Mouse (Mus musculus) stomach, embryonic 16.5 days (tissue): ENCODE results near the gene Myo18b. TPM values are rescaled to one million over a fixed set of nuclear protein-coding genes. Genes with fewer than 3 reads are reported as not detected.

Experiments
- ATAC-seq: fragments of 200-750 bp; cut with Nextera tagmentation; 2 replicates; pipeline ENCODE4 v1.8.0; 2017; ENCODE audit warnings: moderate number of reproducible peaks, moderate TSS enrichment; ENCODE audit not compliant: insufficient read depth, low FRiP score
- H3K27ac ChIP-seq: fragments of 300-500 bp; sonication (generic); 2 replicates; pipeline ENCODE4 v1.5.1; 2014; ENCODE audit warnings: low read length
- H3K27me3 ChIP-seq: fragments of 300-500 bp; sonication (generic); 2 replicates; pipeline ENCODE4 v1.6.1; 2014; ENCODE audit warnings: low read length, control low read depth, mixed read lengths; ENCODE audit not compliant: control insufficient read depth, insufficient read depth
- H3K36me3 ChIP-seq: fragments of 300-500 bp; sonication (generic); 2 replicates; pipeline ENCODE4 v1.6.1; 2014; ENCODE audit warnings: low read length; ENCODE audit not compliant: control insufficient read depth, insufficient read depth
- H3K4me1 ChIP-seq: fragments of 300-500 bp; sonication (generic); 2 replicates; pipeline ENCODE4 v1.6.1; 2014; ENCODE audit warnings: low read length, control low read depth, mixed read lengths; ENCODE audit not compliant: control insufficient read depth, insufficient read depth
- H3K4me2 ChIP-seq: fragments of 300-500 bp; sonication (generic); 2 replicates; pipeline ENCODE4 v1.6.1; 2014; ENCODE audit warnings: low read depth, low read length, mixed read lengths
- H3K4me3 ChIP-seq: fragments of 300-500 bp; sonication (generic); replicated peaks from 2 replicates; pipeline ENCODE4 v1.5.1; 2014; ENCODE audit warnings: mild to moderate bottlenecking, low read length
- H3K9ac ChIP-seq: fragments of 300-500 bp; sonication (generic); 2 replicates; pipeline ENCODE4 v1.6.1; 2014; ENCODE audit warnings: low read length
- H3K9me3 ChIP-seq: fragments of 300-500 bp; sonication (generic); replicated peaks from 2 replicates; pipeline ENCODE4 v1.6.1; 2016; ENCODE audit warnings: low read length, control low read depth; ENCODE audit not compliant: control insufficient read depth
- WGBS: fragments of 180-500 bp; shearing (Covaris S2); extraction: QIAGEN DNeasy Blood & Tissue Kit; methylation state at CpG from one replicate; pipeline ENCODE4 v1.1.7; 2014; 5-methylcytosine and 5-hydroxymethylcytosine counted together
- polyA plus RNA-seq: library from polyadenylated mRNA; unstranded; fragments of >200 nt; fragmentation: Nextera tagmentation; extraction: Ambion mirVana; gene quantifications from 2 replicates; pipeline ENCODE4 v1.2.1, GENCODE M21; 2015

Gene Myo18b
- polyA plus RNA-seq, 1 experiment from 2014 or later, result 2.1 TPM

- Histone ChIP-seq H3K9me3 (no peaks in the 10 kb centered on the region), H3K36me3 (no peaks in the 10 kb centered on the region), H3K27me3 (no peaks in the 10 kb centered on the region), H3K27ac (no peak overlapping the region), H3K4me1 (no peaks in the 10 kb centered on the region), H3K4me3 (no peak overlapping the region), H3K4me2 (no peak overlapping the region), H3K9ac (no peak overlapping the region)
- 77% methylated on average over 18 of the region's 18 CpGs for WGBS
- no peak for ATAC-seq
These were observed 202.8 kb downstream of the Myo18b start for GRCm38 (mm10) chr5:112693286-112693849.

- no peaks in the 10 kb centered on the region for H3K9me3 ChIP-seq
- 70% methylated on average over 4 of the region's 4 CpGs for WGBS
These were observed 208.9 kb downstream of the Myo18b start for GRCm38 (mm10) chr5:112687100-112687818.

GRCm38 (mm10) chr5:112686309-112687099 lies 209.7 kb downstream of the Myo18b start:
- Histone ChIP-seq H3K4me1 (no peaks in the 10 kb centered on the region), H3K9ac (no peak overlapping the region), H3K9me3 (no peaks in the 10 kb centered on the region), H3K4me2 (no peak overlapping the region), H3K27ac (no peak overlapping the region), H3K4me3 (no peak overlapping the region), H3K27me3 (no peaks in the 10 kb centered on the region), H3K36me3 (no peaks in the 10 kb centered on the region)
- 82% methylated on average over 14 of the region's 14 CpGs for WGBS
- no peak for ATAC-seq

More at GRCm38 (mm10) chr5:112687100-112687818, 208.9 kb downstream of the Myo18b start:
- no peaks in the 10 kb centered on the region for H3K36me3 ChIP-seq
- H3K27me3 ChIP-seq, result no peaks in the 10 kb centered on the region
- no peaks in the 10 kb centered on the region for H3K4me1 ChIP-seq
- no peak overlapping the region for H3K4me3 ChIP-seq
- H3K4me2 ChIP-seq, result no peak overlapping the region
- no peak overlapping the region for H3K27ac ChIP-seq
- no peak for ATAC-seq
- H3K9ac ChIP-seq, result no peak overlapping the region

- H3K9ac ChIP-seq, result no peak overlapping the region
- H3K27ac ChIP-seq, result no peak overlapping the region
- H3K27me3 ChIP-seq, result no peaks in the 10 kb centered on the region
- no peaks in the 10 kb centered on the region for H3K9me3 ChIP-seq
- H3K4me1 ChIP-seq, result no peaks in the 10 kb centered on the region
- H3K36me3 ChIP-seq, result no peaks in the 10 kb centered on the region
- no peak for ATAC-seq
- no peak overlapping the region for H3K4me2 ChIP-seq
- H3K4me3 ChIP-seq, result no peak overlapping the region
- WGBS, result 81% methylated on average over 2 of the region's 2 CpGs
These were observed 216.9 kb downstream of the Myo18b start for GRCm38 (mm10) chr5:112679251-112679650.

GRCm38 (mm10) chr5:112678153-112678552 lies 218.0 kb downstream of the Myo18b start:
- Histone ChIP-seq H3K27me3 (no peaks in the 10 kb centered on the region), H3K9me3 (no peaks in the 10 kb centered on the region), H3K4me2 (no peak overlapping the region), H3K27ac (no peak overlapping the region), H3K36me3 (no peaks in the 10 kb centered on the region), H3K4me1 (no peaks in the 10 kb centered on the region), H3K4me3 (no peak overlapping the region), H3K9ac (no peak overlapping the region)
- ATAC-seq, result no peak
- 59% methylated on average over 4 of the region's 4 CpGs for WGBS

GRCm38 (mm10) chr5:112674806-112675205 lies 221.4 kb downstream of the Myo18b start:
- H3K9me3 ChIP-seq, result no peaks in the 10 kb centered on the region
- no peaks in the 10 kb centered on the region for H3K4me1 ChIP-seq
- no peaks in the 10 kb centered on the region for H3K27me3 ChIP-seq
- H3K36me3 ChIP-seq, result no peaks in the 10 kb centered on the region
- ATAC-seq, result no peak
- no peak overlapping the region for H3K27ac ChIP-seq
- no peak overlapping the region for H3K9ac ChIP-seq
- no peak overlapping the region for H3K4me2 ChIP-seq
- H3K4me3 ChIP-seq, result no peak overlapping the region
- 40% methylated on average over 5 of the region's 5 CpGs for WGBS

- H3K27ac ChIP-seq, result no peak overlapping the region
- no peaks in the 10 kb centered on the region for H3K9me3 ChIP-seq
- no peak overlapping the region for H3K4me2 ChIP-seq
- no peak overlapping the region for H3K9ac ChIP-seq
- WGBS, result 46% methylated on average over 7 of the region's 7 CpGs
- no peak for ATAC-seq
- H3K4me1 ChIP-seq, result no peaks in the 10 kb centered on the region
- H3K36me3 ChIP-seq, result no peaks in the 10 kb centered on the region
- H3K4me3 ChIP-seq, result no peak overlapping the region
- no peaks in the 10 kb centered on the region for H3K27me3 ChIP-seq
These were observed 223.7 kb downstream of the Myo18b start for GRCm38 (mm10) chr5:112672457-112672856.

- Histone ChIP-seq H3K4me1 (no peaks in the 10 kb centered on the region), H3K27ac (no peak overlapping the region), H3K4me3 (no peak overlapping the region), H3K9ac (no peak overlapping the region), H3K36me3 (no peaks in the 10 kb centered on the region), H3K4me2 (no peak overlapping the region), H3K27me3 (no peaks in the 10 kb centered on the region), H3K9me3 (no peaks in the 10 kb centered on the region)
- WGBS, result 35% methylated on average over 2 of the region's 2 CpGs
- no peak for ATAC-seq
These were observed 224.2 kb downstream of the Myo18b start for GRCm38 (mm10) chr5:112671961-112672360.

GRCm38 (mm10) chr5:112667153-112667552 lies 229.0 kb downstream of the Myo18b start:
- Histone ChIP-seq H3K4me3 (no peak overlapping the region), H3K27me3 (no peaks in the 10 kb centered on the region), H3K4me1 (no peaks in the 10 kb centered on the region), H3K27ac (no peak overlapping the region), H3K9ac (no peak overlapping the region), H3K4me2 (no peak overlapping the region), H3K9me3 (no peaks in the 10 kb centered on the region), H3K36me3 (no peaks in the 10 kb centered on the region)
- ATAC-seq, result no peak
- 49% methylated on average over 8 of the region's 8 CpGs for WGBS
